8 mouse cellular contexts compared by ENCODE assay signal in the genomic region with DNA sequence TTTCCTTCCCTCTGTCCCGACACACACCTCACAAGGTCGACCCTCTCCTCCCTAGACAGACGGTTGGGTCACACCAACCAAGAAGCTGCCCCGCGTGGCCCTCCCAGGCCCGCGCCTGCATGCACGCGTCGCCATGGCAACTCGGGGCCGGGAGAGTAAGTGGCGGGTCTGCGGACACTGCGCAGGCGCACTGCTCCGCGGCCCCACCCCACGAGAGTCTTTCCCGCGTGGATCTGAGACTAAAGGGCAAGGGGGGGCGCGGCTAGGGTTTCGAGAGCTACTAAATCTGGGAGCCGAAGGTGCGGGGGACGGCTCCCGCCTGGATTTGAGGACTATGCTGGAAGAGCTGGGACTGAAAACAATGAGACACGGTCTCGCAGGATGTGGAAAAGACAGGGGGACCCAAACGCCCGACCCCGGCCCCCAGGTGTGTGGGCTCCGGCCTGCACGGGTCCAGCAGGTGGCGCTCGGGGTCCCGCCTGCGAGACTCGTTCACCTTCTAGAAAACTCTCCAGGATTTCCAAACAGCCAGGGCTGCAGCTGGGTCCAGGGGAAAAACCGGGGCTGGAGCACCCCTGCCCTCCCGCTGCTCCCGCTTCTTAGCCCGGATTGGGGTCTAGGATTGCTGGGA. TPM values are rescaled to one million over a fixed set of nuclear protein-coding genes. Genes with fewer than 3 reads are reported as not detected.
DNase-seq lines count a peak whose midpoint lies in the region; ATAC-seq and TF ChIP-seq lines count a peak whose summit lies in the region.

No protein-coding gene starts in this region.

- no peak for TF ChIP-seq EP300 in heart, postnatal 0 days (IDR thresholded peaks at IDR 0.05; ENCODE audit: low read depth)

- peaks cover 67% of the 10 kb centered on the region for H3K4me1 ChIP-seq in forebrain, embryonic 12.5 days
- H3K4me1 ChIP-seq in heart, postnatal 0 days (ENCODE audit: control insufficient read depth, insufficient read depth), result peaks cover 6% of the 10 kb centered on the region; the same call in 1 of the 2 replicates
- peaks cover 42% of the 10 kb centered on the region for H3K4me1 ChIP-seq in olfactory bulb, adult 2 months (ENCODE audit: control insufficient read depth, insufficient read depth, low read length)
- H3K4me1 ChIP-seq in thymus, adult 2 months (replicated peaks; ENCODE audit: control insufficient read depth, insufficient read depth, low read length), result peaks cover 16% of the 10 kb centered on the region

- H3K9me3 ChIP-seq in forebrain, embryonic 12.5 days, result no peaks in the 10 kb centered on the region
- no peaks in the 10 kb centered on the region for H3K9me3 ChIP-seq in heart, postnatal 0 days (replicated peaks; ENCODE audit: control insufficient read depth, low read length)

- TF ChIP-seq POLR2A in olfactory bulb, adult 2 months (IDR thresholded peaks at IDR 0.05; ENCODE audit: insufficient read depth, low read depth, low read length), result peak; percentile 26; the same call in 1 of the 2 replicates
- no peak for TF ChIP-seq POLR2A in thymus, adult 2 months (IDR thresholded peaks at IDR 0.05; ENCODE audit: control insufficient read depth, extremely low read depth, insufficient read depth, low read length, poor library complexity)

- H3K27ac ChIP-seq in forebrain, embryonic 12.5 days, result peak overlapping the region; percentile 91
- 0 out of 2 replicates have a peak overlapping the region, but pooled peaks have one; percentile 1 for H3K27ac ChIP-seq in heart, postnatal 0 days (ENCODE audit: low read depth)
- H3K27ac ChIP-seq in olfactory bulb, adult 2 months (ENCODE audit: insufficient read depth, low read depth, low read length), result peak overlapping the region; percentile 18
- H3K27ac ChIP-seq in thymus, adult 2 months (ENCODE audit: control insufficient read depth, insufficient read depth, low read length), result no peak overlapping the region

- peaks cover 13% of the 10 kb centered on the region; the same call in 1 of the 2 replicates for H3K27me3 ChIP-seq in forebrain, embryonic 12.5 days
- H3K27me3 ChIP-seq in heart, postnatal 0 days (ENCODE audit: control insufficient read depth, insufficient read depth, low read length), result no peaks in the 10 kb centered on the region
- H3K27me3 ChIP-seq in thymus, adult 2 months (ENCODE audit: control insufficient read depth, insufficient read depth, low read length), result no peaks in the 10 kb centered on the region

- H3K4me3 ChIP-seq in forebrain, embryonic 12.5 days (replicated peaks), result peak overlapping the region; percentile 45
- peak overlapping the region; percentile 46 for H3K4me3 ChIP-seq in heart, postnatal 0 days (ENCODE audit: low read depth, low read length)
- peak overlapping the region; percentile 44 for H3K4me3 ChIP-seq in olfactory bulb, adult 2 months (ENCODE audit: insufficient read depth, low read depth, low read length)
- H3K4me3 ChIP-seq in thymus, adult 2 months (ENCODE audit: control insufficient read depth, insufficient read depth, low read length), result peak overlapping the region; percentile 49

- H3K4me2 ChIP-seq in forebrain, embryonic 12.5 days, result peak overlapping the region; percentile 92
- peak overlapping the region; percentile 71 for H3K4me2 ChIP-seq in heart, postnatal 0 days (ENCODE audit: low read depth, low read length)

- peak; percentile 77 for ATAC-seq in forebrain, embryonic 12.5 days (ENCODE audit: low FRiP score)
- ATAC-seq in heart, postnatal 0 days (ENCODE audit: insufficient read depth, low read depth), result peak; percentile 90

- DNase-seq in CD4-positive helper T cell, adult 2 months (ENCODE audit: low read depth, low spot score), result peak; percentile 51
- peak; percentile 46 for DNase-seq in c-Kit-positive CD71-negative TER-119-negative erythroid progenitor cells, embryonic 14.5 days (ENCODE audit: low read depth)
- peak; percentile 87 for DNase-seq in heart, postnatal 0 days (ENCODE audit: low spot score)
- DNase-seq in kidney, postnatal 4 days, result peak; percentile 90 to 94
- DNase-seq in lung, adult 18-20 months, result peak; percentile 68 to 80
- peak; percentile 83 for DNase-seq in thymus, adult 2 months

- WGBS in forebrain, embryonic 12.5 days, result under 1% methylated on average over 44 of the region's 44 CpGs
- under 1% methylated on average over 44 of the region's 44 CpGs for WGBS in heart, postnatal 0 days
- under 1% methylated on average over 44 of the region's 44 CpGs for WGBS in olfactory bulb, adult 2 months
- WGBS in thymus, adult 2 months, result 1% methylated on average over 44 of the region's 44 CpGs

- H3K9ac ChIP-seq in forebrain, embryonic 12.5 days, result peak overlapping the region; percentile 63
- peak overlapping the region; percentile 32; the same call in 1 of the 2 replicates for H3K9ac ChIP-seq in heart, postnatal 0 days (replicated peaks; ENCODE audit: low read depth, low read length)

- no peaks in the 10 kb centered on the region for H3K36me3 ChIP-seq in forebrain, embryonic 12.5 days (replicated peaks)
- H3K36me3 ChIP-seq in heart, postnatal 0 days (replicated peaks; ENCODE audit: control insufficient read depth, insufficient read depth, low read length), result no peaks in the 10 kb centered on the region
- H3K36me3 ChIP-seq in thymus, adult 2 months (ENCODE audit: control insufficient read depth, insufficient read depth, low read length), result no peaks in the 10 kb centered on the region

- TF ChIP-seq CTCF in heart, postnatal 0 days (IDR thresholded peaks at IDR 0.05; ENCODE audit: low read depth), result peak; percentile 59
- TF ChIP-seq CTCF in olfactory bulb, adult 2 months (IDR thresholded peaks at IDR 0.05; ENCODE audit: insufficient read depth, low read depth, low read length), result peak; percentile 83
- peak; percentile 80 for TF ChIP-seq CTCF in thymus, adult 2 months (IDR thresholded peaks at IDR 0.05; ENCODE audit: borderline replicate concordance, control insufficient read depth, extremely low read depth, insufficient read depth, low read length, poor library complexity)

RNA-seq across cellular contexts. Expression of gene Dnah2, which starts 2.4 kb away (rescaled TPM):
- polyA plus RNA-seq in forebrain, embryonic 12.5 days (2016; fragmentation: Nextera tagmentation; extraction: Ambion mirVana), result 1.7 and 2.1 TPM in 2 replicates
- total RNA-seq in heart, postnatal 0 days (2014; rRNA removed; ENCODE audit: low replicate concordance), result not detected in 2 replicates
- polyA plus RNA-seq in heart, postnatal 0 days (2015; fragmentation: Nextera tagmentation; extraction: Ambion mirVana), result 0.03 and 0.30 TPM in 2 replicates
- polyA plus RNA-seq in olfactory bulb, adult 2 months (2012; ENCODE audit: insufficient read depth, insufficient read length, low replicate concordance, missing spikeins), result not detected in 2 replicates
- 0.28 and 0.39 TPM in 2 replicates for polyA plus RNA-seq in thymus, adult 2 months (2012; rRNA removed)

RNA-seq across cellular contexts. Expression of gene Efnb3, which starts 13.5 kb away (rescaled TPM):
- 63.7 and 72.7 TPM in 2 replicates for polyA plus RNA-seq in forebrain, embryonic 12.5 days (2016; fragmentation: Nextera tagmentation; extraction: Ambion mirVana)
- 70.1 and 79.5 TPM in 2 replicates for total RNA-seq in heart, postnatal 0 days (2014; rRNA removed; ENCODE audit: low replicate concordance)
- 69.4 and 75.6 TPM in 2 replicates for polyA plus RNA-seq in heart, postnatal 0 days (2015; fragmentation: Nextera tagmentation; extraction: Ambion mirVana)
- polyA plus RNA-seq in olfactory bulb, adult 2 months (2012; ENCODE audit: insufficient read depth, insufficient read length, low replicate concordance, missing spikeins), result not detected in 2 replicates
- polyA plus RNA-seq in thymus, adult 2 months (2012; rRNA removed), result 3.7 and 8.7 TPM in 2 replicates

RNA-seq across cellular contexts. Expression of gene Wrap53, which starts 33.5 kb away (rescaled TPM):
- 33.0 and 36.0 TPM in 2 replicates for polyA plus RNA-seq in forebrain, embryonic 12.5 days (2016; fragmentation: Nextera tagmentation; extraction: Ambion mirVana)
- total RNA-seq in heart, postnatal 0 days (2014; rRNA removed; ENCODE audit: low replicate concordance), result 12.4 and 18.7 TPM in 2 replicates
- polyA plus RNA-seq in heart, postnatal 0 days (2015; fragmentation: Nextera tagmentation; extraction: Ambion mirVana), result 6.7 and 7.8 TPM in 2 replicates
- not detected in 2 replicates for polyA plus RNA-seq in olfactory bulb, adult 2 months (2012; ENCODE audit: insufficient read depth, insufficient read length, low replicate concordance, missing spikeins)
- polyA plus RNA-seq in thymus, adult 2 months (2012; rRNA removed), result 41.2 and 48.5 TPM in 2 replicates

RNA-seq across cellular contexts. Expression of gene Trp53, which starts 33.6 kb away (rescaled TPM):
- polyA plus RNA-seq in forebrain, embryonic 12.5 days (2016; fragmentation: Nextera tagmentation; extraction: Ambion mirVana), result 120 and 124 TPM in 2 replicates
- total RNA-seq in heart, postnatal 0 days (2014; rRNA removed; ENCODE audit: low replicate concordance), result 33.6 and 35.9 TPM in 2 replicates
- polyA plus RNA-seq in heart, postnatal 0 days (2015; fragmentation: Nextera tagmentation; extraction: Ambion mirVana), result 31.5 and 32.6 TPM in 2 replicates
- not detected in 2 replicates for polyA plus RNA-seq in olfactory bulb, adult 2 months (2012; ENCODE audit: insufficient read depth, insufficient read length, low replicate concordance, missing spikeins)
- 266 and 303 TPM in 2 replicates for polyA plus RNA-seq in thymus, adult 2 months (2012; rRNA removed)

RNA-seq across cellular contexts. Expression of gene Atp1b2, which starts 59.2 kb away (rescaled TPM):
- 11.9 and 12.6 TPM in 2 replicates for polyA plus RNA-seq in forebrain, embryonic 12.5 days (2016; fragmentation: Nextera tagmentation; extraction: Ambion mirVana)
- total RNA-seq in heart, postnatal 0 days (2014; rRNA removed; ENCODE audit: low replicate concordance), result 23.7 and 24.7 TPM in 2 replicates
- 15.1 and 16.8 TPM in 2 replicates for polyA plus RNA-seq in heart, postnatal 0 days (2015; fragmentation: Nextera tagmentation; extraction: Ambion mirVana)
- polyA plus RNA-seq in olfactory bulb, adult 2 months (2012; ENCODE audit: insufficient read depth, insufficient read length, low replicate concordance, missing spikeins), result 162 TPM in 1 of 2 replicates, not detected in the other
- 3.4 and 4.2 TPM in 2 replicates for polyA plus RNA-seq in thymus, adult 2 months (2012; rRNA removed)
